ENCODE assay signal across 11 mouse cellular contexts in genomic region chr7:84732052-84732451, GRCm38 (mm10). TPM values are rescaled to one million over a fixed set of nuclear protein-coding genes. Genes with fewer than 3 reads are reported as not detected.
DNase-seq lines count a peak whose midpoint lies in the region.
"Had no signal": no experiment of that assay in that cellular context is flagged by ENCODE, and none has a peak within 500 bp of the region (broad histone marks: within the 10 kb centered on the region; RNA-seq: fewer than 3 reads in every experiment).

No protein-coding gene starts in this region.

- DNase-seq in cerebellum, adult 9-11 months = peak; percentile 22
- no peak for DNase-seq in cerebellum, adult 8-10 months
- DNase-seq in heart, adult 11 months = peak; percentile 25
- DNase-seq in heart, adult 18-20 months = no peak
- DNase-seq in Muller cell, postnatal 12 days (ENCODE audit: inconsistent ontology term) = peak; percentile 54
- peak; percentile 31 for DNase-seq in brain, adult 2 months (ENCODE audit: low read depth, low spot score)
- DNase-seq: adrenal gland, adult 8-10 months; adrenal gland, postnatal 25 days; gastrocnemius, postnatal 25 days; kidney, adult 18-20 months; kidney, adult 9 months had no signal

RNA-seq across cellular contexts. Expression of gene Zfand6, which starts 42.3 kb away (rescaled TPM):
- 10 to 100 TPM; 84.2 to 97.6 TPM for total RNA-seq in heart, adult 18-20 months (2021)

Comparison
In these comparisons a context has a peak if more than half of its experiments do, and no peak if none do; other contexts are left out.
1. DNase-seq: peak in cerebellum, adult 9-11 months (single experiment), heart, adult 11 months (single experiment), Muller cell, postnatal 12 days (single experiment) and brain, adult 2 months (single experiment); none in cerebellum, adult 8-10 months (single experiment) and heart, adult 18-20 months (0 of 2).